Mouse (Mus musculus) CH12.LX (cell line): ENCODE results near the gene Rnf38. TPM values are rescaled to one million over a fixed set of nuclear protein-coding genes. Genes with fewer than 3 reads are reported as not detected.

Source experiments
- DNase-seq: peaks from one replicate; pipeline ENCODE4 v3.0.0-alpha.2; 2013; ENCODE audit errors: extremely low read depth
- H3K27ac ChIP-seq: 2 replicates; pipeline ENCODE4 v1.5.1; 2012; ENCODE audit warnings: low read depth, mild to moderate bottlenecking, control low read depth, moderate library complexity; ENCODE audit not compliant: insufficient read depth
- H3K27me3 ChIP-seq: replicated peaks from 2 replicates; pipeline ENCODE3; 2012; ENCODE audit warnings: inconsistent platforms
- H3K36me3 ChIP-seq, 2 experiments: replicated peaks in 1 of 2; 2 replicates each; pipeline versions ENCODE3 to v1.6.1; 2012; ENCODE audit warnings: inconsistent platforms in 1 of 2, low read length in 1 of 2, mild to moderate bottlenecking in 1 of 2, mixed read lengths in 1 of 2, moderate library complexity in 1 of 2; ENCODE audit not compliant: control insufficient read depth in 1 of 2, insufficient read depth in 1 of 2
- H3K4me1 ChIP-seq, 2 experiments: 2 replicates each; pipeline ENCODE4 v1.6.1; 2012; ENCODE audit warnings: inconsistent platforms in 1 of 2, moderate library complexity in 1 of 2; ENCODE audit not compliant: insufficient read depth in 2 of 2, control insufficient read depth in 1 of 2
- H3K4me2 ChIP-seq: 2 replicates; pipeline ENCODE4 v1.6.1; 2012; ENCODE audit warnings: low read depth, mild to moderate bottlenecking, control low read depth; ENCODE audit not compliant: poor library complexity, insufficient read depth, severe bottlenecking
- H3K4me3 ChIP-seq, 3 experiments: fragments of 150-350 bp in 1 of 3; sonication (generic) in 1 of 3; replicated peaks in 1 of 3; 2 replicates each; pipeline versions ENCODE3 to v1.5.1; 2011 to 2012; ENCODE audit warnings: low read depth in 2 of 3, low read length in 2 of 3, mild to moderate bottlenecking in 2 of 3, moderate library complexity in 2 of 3, control low read depth in 1 of 3, improper control_type of control experiment in 1 of 3, inconsistent platforms in 1 of 3, mixed read lengths in 1 of 3; ENCODE audit not compliant: poor library complexity in 1 of 3
- H3K79me2 ChIP-seq: replicated peaks from 2 replicates; pipeline ENCODE4 v1.6.1; 2012; ENCODE audit warnings: mild to moderate bottlenecking, moderate library complexity; ENCODE audit not compliant: control insufficient read depth, poor library complexity, insufficient read depth, severe bottlenecking; ENCODE audit errors: extremely low read depth
- H3K9ac ChIP-seq: 2 replicates; pipeline ENCODE4 v1.6.1; 2012; ENCODE audit warnings: low read depth, mild to moderate bottlenecking, control low read depth, moderate library complexity; ENCODE audit not compliant: insufficient read depth
- H3K9me3 ChIP-seq: replicated peaks from 2 replicates; pipeline ENCODE3; 2012; ENCODE audit warnings: low read length, inconsistent platforms, mixed read lengths
- BHLHE40 ChIP-seq: IDR thresholded peaks from 2 replicates; pipeline ENCODE4 v1.6.1; 2011; ENCODE audit warnings: mild to moderate bottlenecking, low read depth, low read length, improper control_type of control experiment
- EP300 ChIP-seq: IDR thresholded peaks from 2 replicates; pipeline ENCODE4 v1.6.1; 2011; ENCODE audit warnings: low read length, improper control_type of control experiment
- ETS1 ChIP-seq: conservative IDR thresholded peaks from 2 replicates; pipeline ENCODE4 v1.6.1; 2012; ENCODE audit warnings: low read depth, mild to moderate bottlenecking, inconsistent platforms, low read length, improper control_type of control experiment, moderate library complexity
- MAZ ChIP-seq: IDR thresholded peaks from 2 replicates; pipeline ENCODE4 v1.6.1; 2012; ENCODE audit warnings: low read depth, mild to moderate bottlenecking, inconsistent platforms, low read length, improper control_type of control experiment, moderate library complexity
- MEF2A ChIP-seq: IDR thresholded peaks from 2 replicates; pipeline ENCODE4 v1.6.1; 2014; ENCODE audit warnings: low read depth, mild to moderate bottlenecking, inconsistent platforms, low read length, improper control_type of control experiment, borderline replicate concordance
- MXI1 ChIP-seq: IDR thresholded peaks from 2 replicates; pipeline ENCODE4 v1.6.1; 2011; ENCODE audit warnings: mild to moderate bottlenecking, low read depth, low read length, improper control_type of control experiment
- MYC ChIP-seq: IDR thresholded peaks from 2 replicates; pipeline ENCODE4 v1.6.1; 2011; ENCODE audit warnings: low read depth, mild to moderate bottlenecking, improper control_type of control experiment, low read length
- NRF1 ChIP-seq: IDR thresholded peaks from 2 replicates; pipeline ENCODE4 v1.6.1; 2014; ENCODE audit warnings: low read depth, mild to moderate bottlenecking, inconsistent platforms, low read length, improper control_type of control experiment, moderate library complexity
- POLR2A ChIP-seq: IDR thresholded peaks from 2 replicates; pipeline ENCODE4 v1.6.1; 2011; ENCODE audit warnings: low read depth, mild to moderate bottlenecking, improper control_type of control experiment, low read length
- SIN3A ChIP-seq: IDR thresholded peaks from 2 replicates; pipeline ENCODE4 v1.6.1; 2012; ENCODE audit warnings: low read length, improper control_type of control experiment, inconsistent platforms
- TBP ChIP-seq: conservative IDR thresholded peaks from 2 replicates; pipeline ENCODE4 v1.6.1; 2011; ENCODE audit warnings: low read depth, low read length, improper control_type of control experiment
- TCF12 ChIP-seq: IDR thresholded peaks from 2 replicates; pipeline ENCODE4 v1.6.1; 2014; ENCODE audit warnings: low read depth, mild to moderate bottlenecking, inconsistent platforms, low read length, improper control_type of control experiment
- USF1 ChIP-seq: IDR thresholded peaks from 2 replicates; pipeline ENCODE4 v1.6.1; 2014; ENCODE audit warnings: low read depth, mild to moderate bottlenecking, inconsistent platforms, low read length, improper control_type of control experiment
- USF2 ChIP-seq: conservative IDR thresholded peaks from 2 replicates; pipeline ENCODE4 v1.6.1; 2011; ENCODE audit warnings: low read depth, low read length, improper control_type of control experiment
- ZMIZ1 ChIP-seq: IDR thresholded peaks from 2 replicates; pipeline ENCODE4 v1.6.1; 2012; ENCODE audit warnings: low read depth, mild to moderate bottlenecking, inconsistent platforms, low read length, improper control_type of control experiment
- dilution Hi-C: fragments of 300-500 bp; cut with MboI; formaldehyde crosslinking; loops from 2 replicates; pipeline ENCODE4 v1.14.3; 2020; ENCODE audit warnings: low sequenced_read_pairs; ENCODE audit not compliant: extremely low pct_unique_long_range_greater_than_20kb, extremely low pct_ligation_motif_present
- in situ Hi-C: fragments of 300-500 bp; cut with MboI; formaldehyde crosslinking; loops from 3 replicates; pipeline ENCODE4 v1.14.3; 2019; ENCODE audit warnings: low sequenced_read_pairs, low pct_ligation_motif_present, low pct_unique_long_range_greater_than_20kb, mixed read lengths
- polyA plus RNA-seq: library from polyadenylated mRNA; unstranded; fragments of >175 nt; gene quantifications from 2 replicates; pipeline ENCODE4 v1.2.1, GENCODE M21; 2012; ENCODE audit warnings: low read depth; ENCODE audit not compliant: insufficient read length
- total RNA-seq, 2 experiments: library from RNA; depleted of rRNA; stranded (reverse); fragments of 300-350 nt in 1 of 2; fragments of >200 nt in 1 of 2; gene quantifications; 2 replicates each; pipeline ENCODE4 v1.2.3; 2012 to 2014

Rnf38 gene
- total RNA-seq (2012; rRNA removed): 4.9 and 5.4 TPM in 2 replicates
- 6.4 and 6.6 TPM in 2 replicates for total RNA-seq (2014; rRNA removed)
- 10.2 and 13.2 TPM in 2 replicates for polyA plus RNA-seq

- Histone ChIP-seq H3K9ac (peak within 1 kb of the TSS; percentile 89), H3K4me1 (peaks cover 10 to 21% of the 10 kb centered on the region in 2 experiments; a peak in 3 of 4 replicates), H3K4me3 (peak within 1 kb of the TSS; percentile 49 to 75 (median 67)), H3K36me3 (no peaks in the 10 kb centered on the region), H3K9me3 (no peaks in the 10 kb centered on the region), H3K79me2 (no peaks in the 10 kb centered on the region), H3K27ac (peak within 1 kb of the TSS; percentile 82), H3K27me3 (peaks cover 2% of the 10 kb centered on the region), H3K4me2 (peak within 1 kb of the TSS; percentile 85)
- no peak for DNase-seq
- dilution Hi-C loops (no loop called here), in situ Hi-C loops (no loop called here)
- TF ChIP-seq EP300 (no peak), NRF1 (no peak), USF1 (no peak), BHLHE40 (no peak), MYC (no peak), POLR2A (no peak), ETS1 (no peak)
Measured at GRCm38 (mm10) chr4:44233713-44234003, at the start of gene Rnf38. TSS of gene Rnf38 (minus strand) at chr4:44233789.

- Histone ChIP-seq H3K4me2 (no peak overlapping the region), H3K27ac (no peak overlapping the region), H3K4me3 (no peak overlapping the region), H3K9me3 (no peaks in the 10 kb centered on the region), H3K9ac (no peak overlapping the region)
- no peak for TF ChIP-seq ETS1
- TF ChIP-seq TCF12: no peak
- TF ChIP-seq MEF2A: no peak
- TF ChIP-seq MXI1: no peak
- no peak for TF ChIP-seq ZMIZ1
- TF ChIP-seq USF2: 0 out of 2 replicates have a peak, but pooled peaks have one; percentile 12
- peak; percentile 37 for TF ChIP-seq BHLHE40
- no peak for TF ChIP-seq TBP
- no peak for TF ChIP-seq MYC
- TF ChIP-seq SIN3A: no peak
- TF ChIP-seq USF1: peak; percentile 43; the same call in 1 of the 2 replicates
- no peak for TF ChIP-seq MAZ
- TF ChIP-seq, all 38 proteins: peak for 3
- H3K4me1 ChIP-seq: peaks cover 0 to 3% of the 10 kb centered on the region in 2 experiments; a peak in 1 of 4 replicates
- in situ Hi-C loops (loop anchor here (5.0 kb wide), 1 partner anchor 99 kb away; no protein-coding TSS in a partner anchor), dilution Hi-C loops (no loop called here)
- no peaks in the 10 kb centered on the region for H3K36me3 ChIP-seq
- no peak for DNase-seq
- no peaks in the 10 kb centered on the region for H3K27me3 ChIP-seq
- H3K79me2 ChIP-seq: no peaks in the 10 kb centered on the region
Measured at GRCm38 (mm10) chr4:44281597-44282265, 48.1 kb upstream of the Rnf38 start.
